Mouse (Mus musculus): ENCODE measurements around the gene Ggta1. TPM values are rescaled to one million over a fixed set of nuclear protein-coding genes. Genes with fewer than 3 reads are reported as not detected.
A peak's percentile ranks its signal among the peaks of the same experiment; 100 is the strongest.

Ggta1 gene
- total RNA-seq (2021): 1 to 10 TPM; 3.3 to 3.8 TPM

DNA sequence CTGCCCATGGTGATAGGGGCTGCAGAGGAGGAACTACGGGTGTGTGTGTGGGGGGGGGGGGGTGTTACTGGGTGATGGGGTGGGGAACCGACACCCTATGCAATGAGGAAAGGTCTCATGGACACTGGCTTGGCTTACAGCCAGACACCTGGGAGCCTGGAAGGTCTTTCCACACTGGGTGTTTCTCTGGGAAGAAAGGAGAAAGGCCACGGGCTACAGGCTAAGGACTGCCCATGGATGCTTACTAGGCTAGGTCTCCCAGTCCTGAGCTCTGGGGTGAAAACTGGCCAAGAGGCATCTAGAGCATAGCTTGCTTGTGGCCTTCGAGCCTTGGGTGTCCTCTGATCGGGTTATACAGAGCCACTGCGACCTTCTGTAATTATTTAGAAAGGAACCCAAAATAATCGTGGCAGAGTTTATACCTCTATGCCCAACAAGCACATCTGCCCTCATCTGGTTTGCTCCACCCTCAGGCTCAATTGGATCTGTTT is at the start of gene Ggta1:
Gene Ggta1, minus strand, starts transcription at position 441 of the 491 bp plus-strand sequence.
- intact Hi-C loops (cut with DNase I): loop anchor here (5.0 kb wide), 1 partner anchor 44 kb away; no protein-coding TSS in a partner anchor

DNA sequence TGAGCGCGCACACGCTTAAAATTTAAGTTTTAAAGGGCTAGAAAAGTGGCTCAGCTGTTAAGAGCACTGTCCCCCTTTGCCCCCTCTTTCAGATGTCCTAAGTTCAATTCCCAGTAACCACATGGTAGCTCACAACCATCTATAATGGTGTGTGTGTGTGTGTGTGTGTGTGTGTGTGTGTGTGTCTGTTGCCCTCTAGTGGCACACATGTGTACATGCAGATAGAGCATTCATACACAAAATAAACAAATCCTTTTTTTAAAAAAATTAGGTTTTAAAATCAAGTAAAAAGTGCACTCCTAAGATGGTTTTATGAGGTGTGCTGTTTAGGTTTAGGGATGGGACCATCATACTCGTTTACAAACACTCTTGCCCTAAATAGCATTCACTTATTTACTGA is 49.2 kb upstream of the Ggta1 start:
- no peak for DNase-seq (ENCODE audit: low spot score in 2 of 2)
- intact Hi-C loops (cut with DNase I): no loop called here

More for the DNA sequence above, at the start of gene Ggta1:
- DNase-seq (ENCODE audit: low spot score in 2 of 2): no peak

DNA sequence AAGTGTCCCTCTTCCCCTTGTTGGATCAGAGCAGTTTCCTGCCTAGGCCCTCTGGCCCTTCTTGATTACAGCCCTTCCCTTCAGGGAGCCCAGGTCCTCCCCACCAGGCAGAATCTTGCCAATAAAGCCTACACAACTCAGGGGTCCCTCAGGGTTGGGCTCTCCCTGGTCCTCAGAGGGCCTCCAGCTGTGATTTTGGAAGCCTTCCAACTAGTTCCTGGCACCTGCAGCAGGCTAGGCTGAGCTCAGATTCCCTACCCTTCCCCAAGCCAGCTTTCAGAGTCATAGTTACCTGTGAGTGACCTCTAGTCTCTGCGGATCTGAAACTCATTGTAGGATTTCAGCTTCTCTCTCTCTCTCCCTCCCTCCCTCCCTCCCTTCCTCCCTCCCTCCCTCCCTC is 47.9 kb upstream of the Ggta1 start:
- intact Hi-C loops (cut with DNase I): no loop called here
- no peak for DNase-seq (ENCODE audit: low spot score in 2 of 2)

DNA sequence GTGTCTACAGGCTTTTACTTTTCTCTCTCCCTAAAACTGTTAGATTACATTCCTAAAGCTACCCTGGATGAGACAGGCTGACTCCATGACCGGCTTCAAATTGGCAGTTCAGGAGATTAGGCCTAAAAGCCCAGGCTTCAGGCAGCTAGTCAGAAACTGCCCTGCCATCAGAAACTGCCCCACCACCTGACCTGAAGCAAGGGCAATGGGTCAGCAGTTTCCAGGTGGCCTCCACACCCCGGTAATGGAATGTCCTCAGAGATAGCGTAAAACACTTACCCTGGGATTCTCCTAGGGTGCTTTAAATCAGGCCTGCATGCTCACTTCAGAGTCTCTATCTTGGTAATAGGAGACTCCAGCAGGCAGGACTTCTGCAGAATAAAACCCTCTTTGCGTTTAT is 46.9 kb upstream of the Ggta1 start:
- DNase-seq (ENCODE audit: low spot score in 2 of 2): no peak
- intact Hi-C loops (cut with DNase I): loop anchor here (5.0 kb wide), 2 partner anchors 48 to 113 kb away; partner anchors contain the start of genes 4930402F06Rik and Ggta1

DNA sequence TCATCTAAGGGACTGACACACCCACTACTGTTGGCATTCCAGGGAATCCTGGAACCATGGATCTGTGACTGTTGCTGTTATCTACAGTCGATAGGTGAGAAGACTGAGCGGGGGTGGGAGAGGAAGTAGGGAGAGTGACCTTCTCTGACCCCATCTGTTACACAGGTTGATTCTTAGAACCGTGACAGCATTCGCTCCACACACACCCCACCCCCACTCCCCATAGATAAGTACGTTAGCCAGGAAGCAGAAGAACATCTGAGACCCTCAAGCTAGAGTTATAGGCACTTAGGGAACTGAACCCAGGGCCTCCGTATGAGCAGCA is 46.3 kb upstream of the Ggta1 start:
- intact Hi-C loops (cut with DNase I): loop anchor here (5.0 kb wide), 2 partner anchors 47 to 112 kb away; partner anchors contain the start of genes 4930402F06Rik and Ggta1
- no peak for DNase-seq (ENCODE audit: low spot score in 2 of 2)

DNA sequence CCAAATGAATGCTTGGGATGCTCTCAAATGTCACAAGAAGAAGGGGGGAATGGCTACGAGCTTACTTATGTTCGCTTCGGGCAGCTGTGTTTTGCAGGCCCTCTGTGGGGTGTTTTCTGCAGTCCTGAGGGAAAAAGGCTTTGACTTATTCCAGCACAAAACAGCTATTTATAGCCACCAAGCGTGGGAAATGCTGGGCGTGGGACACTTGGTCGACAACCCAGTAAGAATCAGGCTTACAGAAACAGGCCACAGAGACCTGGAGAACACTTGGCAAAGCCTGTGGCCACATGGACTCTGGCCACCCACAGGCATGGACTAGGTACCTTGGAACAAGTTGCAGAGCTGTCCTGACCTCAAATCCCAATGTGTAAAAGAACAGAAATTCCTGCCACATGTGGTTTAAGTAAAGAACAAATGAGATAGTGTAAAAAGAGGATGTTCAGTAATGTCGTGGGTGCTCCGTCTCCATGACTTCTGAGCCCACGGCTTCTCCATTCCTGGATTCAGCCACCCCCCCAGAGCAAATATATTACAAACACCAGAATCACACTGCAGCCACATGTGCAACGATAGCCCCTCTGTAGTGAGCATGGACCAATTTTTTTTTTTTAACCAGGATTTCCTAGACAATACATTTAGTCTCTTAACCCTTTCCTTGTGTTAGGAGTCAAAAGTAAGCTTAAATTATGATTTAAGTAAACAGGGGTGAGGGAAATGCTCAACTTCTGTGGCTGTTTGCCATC is 45.7 kb upstream of the Ggta1 start:
- intact Hi-C loops (cut with DNase I): loop anchor here (5.0 kb wide), 2 partner anchors 46 to 111 kb away; partner anchors contain the start of genes 4930402F06Rik and Ggta1
- DNase-seq (ENCODE audit: low spot score in 2 of 2): peak; percentile 77

DNA sequence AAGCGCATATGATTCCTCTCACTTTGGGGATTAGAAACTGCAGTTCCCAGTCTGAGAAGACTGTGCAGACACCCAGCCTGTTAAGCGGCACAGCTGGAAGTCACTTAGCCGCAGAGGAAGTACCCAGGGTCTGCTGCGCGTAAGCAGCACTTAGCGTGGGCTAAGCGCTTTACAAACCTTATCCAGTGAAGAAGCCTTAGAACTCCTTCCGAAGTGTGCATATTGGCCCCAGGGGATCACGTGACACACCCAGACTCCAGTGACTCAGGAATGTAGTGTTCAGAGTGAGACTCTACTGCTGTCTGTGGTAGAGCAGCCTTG is 44.1 kb upstream of the Ggta1 start:
- DNase-seq (ENCODE audit: low spot score in 2 of 2): peak; percentile 41 to 45
- intact Hi-C loops (cut with DNase I): loop anchor here (5.0 kb wide), 2 partner anchors 45 to 110 kb away; partner anchors contain the start of genes 4930402F06Rik and Ggta1

DNA sequence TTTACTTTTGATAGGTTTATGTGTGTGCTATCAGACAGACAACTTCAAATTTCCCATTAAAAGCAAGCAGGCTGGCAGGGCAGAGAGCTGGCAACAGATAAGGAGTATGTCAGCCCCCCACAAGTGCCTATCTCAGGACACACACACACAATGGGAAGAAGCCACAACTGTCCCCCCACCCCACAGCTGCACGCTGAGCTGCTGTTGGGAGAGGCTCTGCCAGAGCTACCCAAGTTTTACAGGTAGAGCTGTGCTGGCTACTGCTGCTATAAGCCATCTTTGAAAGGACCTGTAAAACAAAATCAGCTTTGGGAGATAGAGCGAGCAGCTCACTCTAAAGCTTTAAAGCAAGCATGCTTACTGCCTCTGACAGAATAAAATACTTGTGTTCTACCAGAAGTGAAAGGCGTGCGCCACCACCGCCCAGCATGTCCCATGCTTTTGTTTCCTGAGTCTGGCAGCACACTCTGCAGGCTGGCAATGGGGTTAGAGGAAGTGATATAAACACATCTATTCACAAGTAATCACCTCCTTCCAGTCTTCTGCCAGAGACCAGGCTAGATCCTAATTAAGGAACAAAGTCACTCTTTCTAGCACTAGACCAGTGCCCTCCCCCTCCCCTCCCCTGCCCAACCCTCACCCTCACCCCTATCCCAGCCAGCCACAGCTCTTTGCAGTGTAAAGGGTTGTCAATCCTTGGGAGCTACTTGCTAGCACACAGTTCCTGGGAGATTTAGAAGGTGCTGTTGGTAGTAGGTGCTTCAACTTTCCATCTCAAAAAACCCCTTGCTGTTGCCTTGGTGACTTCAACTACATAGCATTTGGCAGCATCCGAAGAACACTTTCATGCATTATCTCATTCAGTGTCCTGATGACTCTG is 43.5 kb upstream of the Ggta1 start:
- intact Hi-C loops (cut with DNase I): loop anchor here (5.0 kb wide), 2 partner anchors 44 to 109 kb away; partner anchors contain the start of genes 4930402F06Rik and Ggta1
- peak; percentile 50 to 60 for DNase-seq (ENCODE audit: low spot score in 2 of 2)

DNA sequence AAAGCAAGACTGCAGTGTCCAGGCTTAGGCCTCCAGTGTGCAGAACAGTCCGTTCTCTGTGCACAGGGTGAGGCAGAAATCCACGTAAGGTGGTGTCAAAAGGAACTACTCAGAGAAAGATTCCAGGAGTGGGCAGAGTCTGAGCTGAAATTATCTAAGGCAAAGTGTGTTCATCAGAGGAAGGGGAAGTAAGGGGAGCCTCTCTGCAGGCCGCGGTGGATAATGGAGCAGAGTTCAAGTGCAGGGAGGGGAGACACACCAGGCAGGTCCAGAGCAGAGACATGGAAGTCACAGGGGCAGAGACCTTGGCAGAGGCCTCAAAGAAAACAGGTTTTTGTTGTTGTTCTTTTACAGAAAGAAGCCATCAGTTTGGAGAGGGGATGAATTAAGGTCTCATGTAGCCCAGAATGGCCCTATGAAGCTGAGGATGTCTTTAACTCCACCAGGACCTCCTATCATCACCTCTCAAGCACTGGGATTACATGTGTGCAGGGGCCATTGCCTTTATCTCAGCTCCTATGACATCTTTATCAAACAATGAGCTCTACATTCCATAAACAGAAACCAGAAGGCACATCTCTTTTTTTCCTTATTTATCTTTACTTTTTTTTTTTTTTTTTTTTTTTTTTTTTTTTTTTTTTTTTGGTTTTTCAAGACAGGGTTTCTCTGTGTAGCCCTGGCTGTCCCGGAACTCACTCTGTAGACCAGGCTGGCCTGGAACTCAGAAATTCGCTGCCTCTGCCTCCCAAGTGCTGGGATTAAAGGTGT is 42.7 kb upstream of the Ggta1 start:
- DNase-seq (ENCODE audit: low spot score in 2 of 2): no peak
- intact Hi-C loops (cut with DNase I): loop anchor here (5.0 kb wide), 2 partner anchors 43 to 108 kb away; partner anchors contain the start of genes 4930402F06Rik and Ggta1

DNA sequence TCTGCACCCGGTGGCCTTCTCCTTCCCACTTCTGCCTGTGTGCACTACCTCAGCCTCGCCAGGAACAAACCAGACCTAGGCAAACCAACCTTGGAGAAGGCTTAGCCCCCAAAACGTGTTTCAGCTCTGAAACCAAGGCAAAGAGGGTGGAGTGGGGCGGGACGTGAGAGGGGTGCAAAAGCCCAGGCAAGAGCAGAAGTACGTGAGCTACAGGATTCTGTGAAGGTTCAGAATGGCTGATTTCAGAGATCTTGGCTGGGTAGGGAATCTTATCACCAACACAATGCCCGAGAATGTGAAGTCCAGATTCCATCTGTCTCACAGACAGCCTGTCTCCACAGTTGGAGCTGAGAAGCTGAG is 41.4 kb upstream of the Ggta1 start:
- intact Hi-C loops (cut with DNase I): no loop called here
- DNase-seq (ENCODE audit: low spot score in 2 of 2): no peak

DNA sequence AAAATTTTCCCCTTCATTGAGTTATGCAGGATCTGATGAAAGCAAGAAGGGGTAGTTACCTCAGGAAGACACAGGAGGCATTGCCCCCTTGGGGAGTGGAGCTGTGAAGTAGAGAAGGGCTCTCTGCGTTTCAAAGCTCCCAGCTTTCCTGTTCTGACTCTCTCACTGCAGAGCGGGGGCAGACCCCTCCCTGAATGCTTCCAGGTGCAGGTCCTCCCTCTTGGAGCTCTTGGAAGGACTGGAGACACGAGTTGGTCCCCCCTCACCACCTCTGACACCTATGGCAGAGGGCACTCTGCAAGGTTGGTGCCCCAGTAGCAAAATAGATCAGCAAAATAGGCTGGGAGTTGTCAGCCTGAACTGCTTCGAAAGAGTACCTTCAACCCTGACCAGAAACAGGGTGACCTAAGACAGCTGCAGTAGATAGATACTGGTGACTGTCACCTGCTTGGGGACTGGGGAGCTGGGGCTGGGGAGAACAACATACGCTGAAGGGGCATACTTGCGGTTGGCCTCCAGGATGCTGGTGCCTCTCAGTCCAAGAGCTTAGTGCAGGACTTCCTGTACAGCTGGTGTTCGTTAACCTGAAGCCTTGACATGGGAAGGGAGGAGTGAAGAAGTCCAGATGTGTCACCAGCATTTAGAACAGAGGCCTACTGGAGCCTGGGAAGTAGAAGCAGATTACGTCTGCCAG is 40.8 kb upstream of the Ggta1 start:
- DNase-seq (ENCODE audit: low spot score in 2 of 2): no peak
- intact Hi-C loops (cut with DNase I): no loop called here

DNA sequence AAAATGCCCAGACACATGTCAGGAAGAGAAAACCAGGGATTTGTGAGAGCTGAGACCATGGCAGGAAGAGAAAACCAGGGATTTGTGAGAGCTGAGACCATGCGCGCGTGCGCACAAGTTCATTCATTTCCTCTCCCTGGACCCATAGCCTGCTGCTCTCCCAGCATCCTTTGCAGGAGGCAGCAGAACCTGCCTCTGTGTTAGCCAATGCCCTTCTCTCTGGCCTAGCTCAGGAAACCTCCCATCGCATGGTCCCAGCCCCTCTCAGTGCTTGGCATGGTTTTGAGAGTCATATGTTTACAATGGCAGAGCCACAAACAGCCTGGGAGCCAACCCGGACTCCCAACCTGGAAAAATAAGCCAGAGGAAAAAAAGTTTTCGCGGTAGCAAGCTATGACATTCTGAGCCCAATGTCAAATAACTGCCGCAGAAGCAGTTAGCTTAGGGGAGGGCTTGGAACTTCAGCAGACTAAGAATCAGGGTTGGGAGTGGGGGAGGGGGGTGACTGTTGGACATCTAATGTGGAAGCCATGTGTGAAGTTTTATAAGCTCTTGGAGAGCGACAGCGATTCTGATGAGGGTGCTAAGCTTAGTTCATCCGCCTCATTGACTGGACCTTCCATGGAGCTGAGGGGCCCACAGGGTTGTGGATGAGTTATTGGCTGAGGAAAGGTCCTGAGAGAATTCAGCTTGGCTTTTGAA is 40.1 kb upstream of the Ggta1 start:
- no peak for DNase-seq (ENCODE audit: low spot score in 2 of 2)
- intact Hi-C loops (cut with DNase I): no loop called here

DNA sequence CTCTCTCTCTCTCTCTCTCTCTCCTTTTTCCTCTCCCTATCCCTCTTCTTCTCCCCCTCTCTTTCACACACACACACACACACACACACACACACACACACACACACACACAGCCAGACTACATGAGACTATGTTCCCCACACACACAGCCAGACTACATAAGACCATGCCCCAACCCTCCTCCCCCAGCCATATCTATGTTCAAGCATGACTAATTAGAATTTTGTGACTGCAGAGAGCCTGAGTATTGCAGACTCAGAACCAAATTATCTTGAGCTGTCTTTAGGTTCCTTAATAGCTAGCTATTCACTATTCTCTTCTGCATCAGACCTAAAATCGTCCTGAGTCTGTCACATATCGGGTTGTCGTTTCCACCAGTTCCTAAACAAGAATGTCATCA is 39.5 kb upstream of the Ggta1 start:
- intact Hi-C loops (cut with DNase I): no loop called here
- DNase-seq (ENCODE audit: low spot score in 2 of 2): no peak

DNA sequence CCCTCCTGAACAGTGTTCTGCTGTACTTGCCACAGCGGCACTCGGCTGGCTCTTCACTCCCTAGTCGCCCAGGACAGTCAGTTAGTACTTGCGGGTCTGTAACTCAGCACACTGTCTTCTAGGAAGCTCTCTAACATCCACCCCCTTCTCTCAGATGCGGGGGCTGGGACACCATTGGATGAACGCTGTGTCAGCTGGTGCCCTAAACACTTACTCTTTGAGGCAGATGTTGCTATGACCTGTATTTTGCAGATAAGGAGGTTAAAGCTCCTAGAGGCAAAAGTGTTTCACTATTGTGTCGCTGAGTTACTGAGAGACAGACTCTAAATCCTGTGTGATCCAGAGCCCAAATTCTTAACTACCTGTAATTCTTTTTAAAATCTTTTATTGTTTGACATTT is 36.4 kb upstream of the Ggta1 start:
- intact Hi-C loops (cut with DNase I): no loop called here
- DNase-seq (ENCODE audit: low spot score in 2 of 2): no peak

DNA sequence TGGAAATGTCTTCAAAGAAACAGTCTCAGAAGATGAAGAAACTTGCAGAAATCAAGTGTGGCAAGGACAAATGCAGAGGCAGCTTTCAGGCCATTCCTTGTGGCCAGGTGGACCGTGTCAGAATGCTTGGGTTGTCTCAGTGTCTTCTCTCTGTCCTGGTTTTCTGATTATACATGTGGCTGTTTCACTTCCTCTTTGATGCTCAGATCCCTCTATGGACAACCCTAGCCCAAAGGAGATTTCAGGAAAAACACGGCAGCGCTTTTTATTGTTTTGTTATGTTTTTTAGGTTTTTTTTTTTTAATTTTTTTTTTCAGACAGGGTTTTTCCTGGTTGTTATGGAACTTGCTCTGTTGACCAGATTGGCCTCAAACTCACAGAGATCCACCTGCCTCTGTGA is 35.9 kb upstream of the Ggta1 start:
- no peak for DNase-seq (ENCODE audit: low spot score in 2 of 2)
- intact Hi-C loops (cut with DNase I): no loop called here

DNA sequence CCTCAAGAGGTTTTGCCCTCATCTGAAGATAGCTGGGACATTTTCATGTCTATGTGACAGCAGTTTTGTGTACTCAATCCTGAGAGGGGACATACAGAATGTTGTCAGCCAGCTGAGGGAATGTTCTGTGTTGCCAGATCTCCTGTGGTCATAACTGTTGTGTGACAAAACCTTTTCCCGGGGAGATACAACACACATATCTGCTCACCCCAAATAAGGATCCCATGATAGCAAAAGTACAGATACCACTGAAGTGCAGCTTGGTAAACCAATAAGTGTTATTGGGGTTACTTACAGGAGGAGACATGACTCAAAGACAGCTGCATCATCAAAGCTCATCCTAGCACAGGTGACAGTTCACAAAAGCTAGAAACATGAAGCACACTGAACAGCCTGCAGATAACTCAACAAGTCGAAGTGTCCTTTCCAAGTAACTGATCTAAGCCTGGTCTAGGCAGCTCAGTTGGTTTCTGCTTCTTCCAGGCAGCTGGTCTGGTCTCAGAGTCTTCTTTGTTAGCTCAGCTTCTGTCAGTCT is 34.7 kb upstream of the Ggta1 start:
- intact Hi-C loops (cut with DNase I): no loop called here
- no peak for DNase-seq (ENCODE audit: low spot score in 2 of 2)

DNA sequence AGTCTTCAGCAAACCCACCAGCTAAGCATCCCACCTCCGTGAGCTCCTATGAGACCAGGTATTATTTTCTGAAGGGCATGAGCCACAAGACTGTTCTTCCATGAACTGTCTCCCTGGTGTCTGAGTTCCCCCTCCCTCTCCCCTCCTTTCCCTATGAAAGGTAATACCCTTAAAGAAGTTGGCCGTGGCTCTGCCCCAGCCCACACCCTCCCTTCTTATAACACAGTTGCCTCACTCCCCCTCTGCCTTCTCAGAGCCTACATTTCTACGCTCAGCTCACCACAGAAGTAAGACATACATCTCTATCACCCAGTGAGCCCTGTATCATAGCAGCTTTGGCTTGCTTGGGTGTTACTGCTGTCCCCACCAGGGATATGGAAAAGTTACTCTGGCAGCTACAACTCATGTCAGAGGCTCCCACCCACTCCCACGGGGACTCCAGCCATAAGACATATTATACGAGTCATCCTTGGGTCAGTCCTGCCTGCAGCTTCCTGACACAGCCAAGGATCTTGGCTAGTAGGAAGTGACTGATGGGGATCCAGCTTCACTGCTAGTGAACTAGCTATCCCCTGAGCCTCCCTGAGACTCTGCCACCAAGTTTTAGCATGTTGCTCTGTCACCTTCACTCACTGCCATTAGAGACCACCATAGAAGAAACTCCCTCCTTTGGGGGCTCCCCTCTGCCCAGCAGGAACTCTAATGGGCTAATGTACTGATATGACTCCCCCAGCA is 33.4 kb upstream of the Ggta1 start:
- intact Hi-C loops (cut with DNase I): no loop called here
- no peak for DNase-seq (ENCODE audit: low spot score in 2 of 2)

Measured in left cerebral cortex, postnatal 36 days (tissue).